Mouse (Mus musculus) heart, adult 8-10 months (tissue): ENCODE measurements around the gene Cfap36. TPM values are rescaled to one million over a fixed set of nuclear protein-coding genes. Genes with fewer than 3 reads are reported as not detected.

Experiments
- DNase-seq: peaks from one replicate; pipeline ENCODE4 v3.0.0; 2022; ENCODE audit warnings: low spot score
- total RNA-seq, 4 experiments: library from RNA; stranded (reverse); gene quantifications; 2 replicates each; pipeline ENCODE4 v1.2.4; 2022

Gene Cfap36
- total RNA-seq, 4 experiments from 2014 or later: 15.5 to 21.7 (median 18.5) TPM

GRCm38 (mm10) chr11:29180657-29181056, 66.6 kb downstream of the Cfap36 start:
- peak; percentile 28 for DNase-seq

- no peak for DNase-seq
Measured at GRCm38 (mm10) chr11:29179319-29179718, 67.9 kb downstream of the Cfap36 start.

GRCm38 (mm10) chr11:29173706-29174436, 73.3 kb downstream of the Cfap36 start:
- DNase-seq: no peak

- peak; percentile 41 for DNase-seq
Measured at GRCm38 (mm10) chr11:29173125-29173631, 74.0 kb downstream of the Cfap36 start.

GRCm38 (mm10) chr11:29172563-29173124, 74.6 kb downstream of the Cfap36 start, which contains the start of gene Ppp4r3b:
Gene Ppp4r3b (plus strand): TSS chr11:29172890.
- DNase-seq: peak; percentile 96

GRCm38 (mm10) chr11:29171959-29172391, 75.2 kb downstream of the Cfap36 start:
- DNase-seq: peak; percentile 22

Other genes with a start within 250 kb of the Cfap36 start
- gene Pnpt1, start 116.7 kb downstream of the Cfap36 start, total RNA-seq: 10 to 100 TPM; 23.9 to 32.3 (median 25.6) TPM
- 10 to 100 TPM; 29.6 to 34.9 (median 34.0) TPM for gene Ppp4r3b, start 74.5 kb downstream of the Cfap36 start, total RNA-seq
- 1 to 10 TPM; 5.4 to 8.0 (median 7.1) TPM for gene Ccdc88a, start 126.2 kb upstream of the Cfap36 start, total RNA-seq